Mouse (Mus musculus) limb, embryonic 12.5 days (tissue): ENCODE data around the gene Aoc2. TPM values are rescaled to one million over a fixed set of nuclear protein-coding genes. Genes with fewer than 3 reads are reported as not detected.

Experiments
- ATAC-seq: fragments of 200-750 bp; cut with Nextera tagmentation; 2 replicates; pipeline ENCODE4 v1.8.0; 2017; ENCODE audit warnings: low read depth, moderate TSS enrichment; ENCODE audit not compliant: insufficient number of reproducible peaks, insufficient read depth, low FRiP score, low TSS enrichment
- H3K27ac ChIP-seq: fragments of 300-500 bp; sonication (generic); 2 replicates; pipeline ENCODE4 v1.5.1; 2016; ENCODE audit warnings: mild to moderate bottlenecking, moderate library complexity
- H3K27me3 ChIP-seq: fragments of 300-500 bp; sonication (generic); 2 replicates; pipeline ENCODE4 v1.6.1; 2016; ENCODE audit warnings: mild to moderate bottlenecking, moderate library complexity
- H3K36me3 ChIP-seq: fragments of 300-500 bp; sonication (generic); 2 replicates; pipeline ENCODE4 v1.6.1; 2016; ENCODE audit warnings: mild to moderate bottlenecking, moderate library complexity
- H3K4me1 ChIP-seq: fragments of 300-500 bp; sonication (generic); replicated peaks from 2 replicates; pipeline ENCODE4 v1.6.1; 2016
- H3K4me2 ChIP-seq: fragments of 300-500 bp; sonication (generic); 2 replicates; pipeline ENCODE4 v1.6.1; 2016; ENCODE audit warnings: mild to moderate bottlenecking, moderate library complexity
- H3K4me3 ChIP-seq: fragments of 300-500 bp; sonication (generic); replicated peaks from 2 replicates; pipeline ENCODE4 v1.5.1; 2016; ENCODE audit warnings: mild to moderate bottlenecking
- H3K9ac ChIP-seq: fragments of 300-500 bp; sonication (generic); replicated peaks from 2 replicates; pipeline ENCODE4 v1.6.1; 2016; ENCODE audit warnings: mild to moderate bottlenecking, moderate library complexity
- H3K9me3 ChIP-seq: fragments of 300-500 bp; sonication (generic); 2 replicates; pipeline ENCODE4 v1.6.1; 2016; ENCODE audit warnings: mild to moderate bottlenecking, moderate library complexity
- whole genome bisulfite sequencing: fragments of 180-500 bp; shearing (Covaris S2); methylation state at CpG from one replicate; pipeline ENCODE4 v1.1.7; 2016; 5-methylcytosine and 5-hydroxymethylcytosine counted together
- polyA plus RNA-seq: library from polyadenylated mRNA; unstranded; fragments of >200 nt; fragmentation: Nextera tagmentation; extraction: Ambion mirVana; gene quantifications from 2 replicates; pipeline ENCODE4 v1.2.1, GENCODE M21; 2016

Aoc2 gene
- polyA plus RNA-seq, 1 experiment from 2014 or later, result 2.0 TPM

- no peak overlapping the region for H3K9ac ChIP-seq
- H3K27me3 ChIP-seq, result no peaks in the 10 kb centered on the region
- ATAC-seq, result no peak
- 94% methylated on average over 8 of the region's 8 CpGs for WGBS
- H3K36me3 ChIP-seq, result peaks cover 91% of the 10 kb centered on the region
- no peak overlapping the region for H3K4me3 ChIP-seq
- no peaks in the 10 kb centered on the region for H3K9me3 ChIP-seq
- no peaks in the 10 kb centered on the region for H3K4me1 ChIP-seq
- H3K27ac ChIP-seq, result no peak overlapping the region
- no peak overlapping the region for H3K4me2 ChIP-seq
Measured at GRCm38 (mm10) chr11:101291231-101291630, 33.6 kb upstream of the Aoc2 start.

- no peak for ATAC-seq
- Histone ChIP-seq H3K36me3 (peaks cover 96% of the 10 kb centered on the region), H3K27ac (no peak overlapping the region), H3K9me3 (no peaks in the 10 kb centered on the region), H3K4me3 (no peak overlapping the region), H3K27me3 (no peaks in the 10 kb centered on the region), H3K4me2 (no peak overlapping the region), H3K4me1 (no peaks in the 10 kb centered on the region), H3K9ac (no peak overlapping the region)
- WGBS, result 93% methylated on average over 8 of the region's 8 CpGs
Measured at GRCm38 (mm10) chr11:101295191-101295590, 29.7 kb upstream of the Aoc2 start.

GRCm38 (mm10) chr11:101300881-101301280 is 24.0 kb upstream of the Aoc2 start:
- no peaks in the 10 kb centered on the region for H3K27me3 ChIP-seq
- ATAC-seq, result no peak
- peak overlapping the region; percentile 89 for H3K4me3 ChIP-seq
- 66% methylated on average over 7 of the region's 7 CpGs for WGBS
- H3K36me3 ChIP-seq, result peaks cover 41% of the 10 kb centered on the region
- no peak overlapping the region for H3K27ac ChIP-seq
- peaks cover 11% of the 10 kb centered on the region for H3K4me1 ChIP-seq
- peak overlapping the region; percentile 83 for H3K9ac ChIP-seq
- peak overlapping the region; percentile 98 for H3K4me2 ChIP-seq
- H3K9me3 ChIP-seq, result no peaks in the 10 kb centered on the region

GRCm38 (mm10) chr11:101301299-101302003 is 23.4 kb upstream of the Aoc2 start:
- H3K27ac ChIP-seq, result peak overlapping the region; percentile 35; the same call in 1 of the 2 replicates
- WGBS, result 15% methylated on average over 26 of the region's 26 CpGs
- peak overlapping the region; percentile 83 for H3K9ac ChIP-seq
- H3K36me3 ChIP-seq, result peaks cover 35% of the 10 kb centered on the region
- H3K4me1 ChIP-seq, result peaks cover 11% of the 10 kb centered on the region
- peak overlapping the region; percentile 89 for H3K4me3 ChIP-seq
- H3K9me3 ChIP-seq, result no peaks in the 10 kb centered on the region
- ATAC-seq, result no peak
- peak overlapping the region; percentile 98 for H3K4me2 ChIP-seq
- H3K27me3 ChIP-seq, result no peaks in the 10 kb centered on the region

GRCm38 (mm10) chr11:101302004-101302798 is 22.7 kb upstream of the Aoc2 start, which contains the start of gene Becn1:
Gene Becn1, minus strand, starts transcription at chr11:101302286.
- Histone ChIP-seq H3K27me3 (no peaks in the 10 kb centered on the region), H3K9ac (peak within 1 kb of the TSS; percentile 83), H3K4me1 (peaks cover 11% of the 10 kb centered on the region), H3K4me2 (peak within 1 kb of the TSS; percentile 98), H3K4me3 (peak within 1 kb of the TSS; percentile 89), H3K9me3 (no peaks in the 10 kb centered on the region), H3K36me3 (peaks cover 28% of the 10 kb centered on the region), H3K27ac (peak within 1 kb of the TSS; percentile 35; the same call in 1 of the 2 replicates)
- WGBS, result 7% methylated on average over 39 of the region's 39 CpGs
- peak; percentile 90 for ATAC-seq

- H3K27ac ChIP-seq, result no peak overlapping the region
- H3K9me3 ChIP-seq, result no peaks in the 10 kb centered on the region
- H3K4me2 ChIP-seq, result no peak overlapping the region
- no peaks in the 10 kb centered on the region for H3K36me3 ChIP-seq
- no peak overlapping the region for H3K4me3 ChIP-seq
- ATAC-seq, result no peak
- WGBS, result 49% methylated on average over 5 of the region's 5 CpGs
- H3K4me1 ChIP-seq, result no peaks in the 10 kb centered on the region
- H3K27me3 ChIP-seq, result no peaks in the 10 kb centered on the region
- H3K9ac ChIP-seq, result no peak overlapping the region
Measured at GRCm38 (mm10) chr11:101307744-101308143, 17.1 kb upstream of the Aoc2 start.

GRCm38 (mm10) chr11:101311083-101311482 is 13.8 kb upstream of the Aoc2 start:
- Histone ChIP-seq H3K4me1 (no peaks in the 10 kb centered on the region), H3K9ac (no peak overlapping the region), H3K27ac (no peak overlapping the region), H3K9me3 (no peaks in the 10 kb centered on the region), H3K27me3 (no peaks in the 10 kb centered on the region), H3K36me3 (no peaks in the 10 kb centered on the region), H3K4me2 (no peak overlapping the region), H3K4me3 (no peak overlapping the region)
- WGBS, result 93% methylated on average over 3 of the region's 3 CpGs
- ATAC-seq, result no peak

- H3K36me3 ChIP-seq, result no peaks in the 10 kb centered on the region
- no peaks in the 10 kb centered on the region for H3K27me3 ChIP-seq
- ATAC-seq, result no peak
- no peak overlapping the region for H3K27ac ChIP-seq
- H3K9me3 ChIP-seq, result no peaks in the 10 kb centered on the region
- no peak overlapping the region for H3K4me3 ChIP-seq
- H3K9ac ChIP-seq, result no peak overlapping the region
- WGBS, result 79% methylated on average over 3 of the region's 3 CpGs
- H3K4me1 ChIP-seq, result peaks cover 6% of the 10 kb centered on the region
- H3K4me2 ChIP-seq, result no peak overlapping the region
Measured at GRCm38 (mm10) chr11:101312150-101312549, 12.7 kb upstream of the Aoc2 start.

- 94% methylated on average over 1 of the region's 1 CpGs for WGBS
- H3K4me3 ChIP-seq, result no peak overlapping the region
- no peaks in the 10 kb centered on the region for H3K9me3 ChIP-seq
- no peaks in the 10 kb centered on the region for H3K27me3 ChIP-seq
- no peak overlapping the region for H3K9ac ChIP-seq
- H3K27ac ChIP-seq, result no peak overlapping the region
- peaks cover 21% of the 10 kb centered on the region for H3K36me3 ChIP-seq
- H3K4me1 ChIP-seq, result peaks cover 11% of the 10 kb centered on the region
- H3K4me2 ChIP-seq, result no peak overlapping the region
- ATAC-seq, result no peak
Measured at GRCm38 (mm10) chr11:101314567-101314966, 10.3 kb upstream of the Aoc2 start.

GRCm38 (mm10) chr11:101315082-101315650 is 9.7 kb upstream of the Aoc2 start:
- Histone ChIP-seq H3K36me3 (peaks cover 27% of the 10 kb centered on the region), H3K27me3 (no peaks in the 10 kb centered on the region), H3K9ac (peak overlapping the region; percentile 85; the same call in 1 of the 2 replicates), H3K4me3 (peak overlapping the region; percentile 97), H3K4me2 (peak overlapping the region; percentile 98), H3K4me1 (peaks cover 11% of the 10 kb centered on the region), H3K27ac (peak overlapping the region; percentile 66; the same call in 1 of the 2 replicates), H3K9me3 (no peaks in the 10 kb centered on the region)
- ATAC-seq, result no peak
- WGBS, result 79% methylated on average over 8 of the region's 8 CpGs
